8 mouse cellular contexts compared by ENCODE assay signal in genomic region chr2:75609150-75609946, GRCm38 (mm10). TPM values are rescaled to one million over a fixed set of nuclear protein-coding genes. Genes with fewer than 3 reads are reported as not detected.
DNase-seq lines count a peak whose midpoint lies in the region; ATAC-seq and TF ChIP-seq lines count a peak whose summit lies in the region.

No protein-coding gene starts in this region.

- peak overlapping the region; percentile 60 for H3K27ac ChIP-seq in embryonic facial prominence, embryonic 15.5 days (replicated peaks)
- no peak overlapping the region for H3K27ac ChIP-seq in liver, embryonic 15.5 days (replicated peaks)
- no peak overlapping the region for H3K27ac ChIP-seq in olfactory bulb, adult 2 months (ENCODE audit: insufficient read depth, low read depth, low read length)

- peak overlapping the region; percentile 15; the same call in 1 of the 2 replicates for H3K9ac ChIP-seq in embryonic facial prominence, embryonic 15.5 days
- no peak overlapping the region for H3K9ac ChIP-seq in liver, embryonic 15.5 days

- no peaks in the 10 kb centered on the region for H3K9me3 ChIP-seq in embryonic facial prominence, embryonic 15.5 days (replicated peaks)
- H3K9me3 ChIP-seq in liver, embryonic 15.5 days (replicated peaks), result no peaks in the 10 kb centered on the region

- no peaks in the 10 kb centered on the region for H3K36me3 ChIP-seq in embryonic facial prominence, embryonic 15.5 days
- no peaks in the 10 kb centered on the region for H3K36me3 ChIP-seq in liver, embryonic 15.5 days (replicated peaks)

- 10% methylated on average over 27 of the region's 27 CpGs for WGBS in embryonic facial prominence, embryonic 15.5 days
- 19% methylated on average over 27 of the region's 27 CpGs for WGBS in liver, embryonic 15.5 days (ENCODE audit: insufficient replicate concordance)
- WGBS in olfactory bulb, adult 2 months, result 12% methylated on average over 27 of the region's 27 CpGs

- peak overlapping the region; percentile 55 for H3K4me2 ChIP-seq in embryonic facial prominence, embryonic 15.5 days (replicated peaks)
- peak overlapping the region; percentile 35 for H3K4me2 ChIP-seq in liver, embryonic 15.5 days

- no peak for TF ChIP-seq POLR2A in olfactory bulb, adult 2 months (IDR thresholded peaks at IDR 0.05; ENCODE audit: insufficient read depth, low read depth, low read length)

- peak; percentile 48 for DNase-seq in retina, postnatal 1 day
- no peak for DNase-seq in retina, embryonic 14.5 days (ENCODE audit: low spot score)
- peak; percentile 37 to 51 for DNase-seq in heart, postnatal 36 days
- no peak for DNase-seq in spleen, postnatal 10 days (ENCODE audit: low spot score in 2 of 2)

- intact Hi-C loops in heart, postnatal 36 days (cut with DNase I), result loop anchor here (5.0 kb wide), 4 partner anchors 238 to 463 kb away; partner anchors contain the start of gene Ttc30a1

- no peak for TF ChIP-seq CTCF in olfactory bulb, adult 2 months (IDR thresholded peaks at IDR 0.05; ENCODE audit: insufficient read depth, low read depth, low read length)

- H3K4me3 ChIP-seq in embryonic facial prominence, embryonic 15.5 days (replicated peaks), result peak overlapping the region; percentile 34
- H3K4me3 ChIP-seq in liver, embryonic 15.5 days (replicated peaks), result no peak overlapping the region; the same call in 1 of the 2 replicates
- H3K4me3 ChIP-seq in olfactory bulb, adult 2 months (ENCODE audit: insufficient read depth, low read depth, low read length), result peak overlapping the region; percentile 19

- ATAC-seq in embryonic facial prominence, embryonic 15.5 days (ENCODE audit: insufficient number of reproducible peaks, low FRiP score, low TSS enrichment, low read depth), result peak; percentile 41
- peak; percentile 17; the same call in 1 of the 2 replicates for ATAC-seq in liver, embryonic 15.5 days (ENCODE audit: insufficient read depth)
- ATAC-seq in erythroblast, adult 5-6 weeks (replicated peaks; ENCODE audit: low FRiP score, poor library complexity, severe bottlenecking), result no peak

- H3K27me3 ChIP-seq in embryonic facial prominence, embryonic 15.5 days, result no peaks in the 10 kb centered on the region
- peaks cover 65% of the 10 kb centered on the region for H3K27me3 ChIP-seq in liver, embryonic 15.5 days

- peaks cover 31% of the 10 kb centered on the region for H3K4me1 ChIP-seq in embryonic facial prominence, embryonic 15.5 days
- H3K4me1 ChIP-seq in liver, embryonic 15.5 days (replicated peaks), result peaks cover 36% of the 10 kb centered on the region
- peaks cover 20% of the 10 kb centered on the region for H3K4me1 ChIP-seq in olfactory bulb, adult 2 months (ENCODE audit: control insufficient read depth, insufficient read depth, low read length)

RNA-seq across cellular contexts. Expression of gene Hnrnpa3, which starts 49.7 kb away (rescaled TPM):
- 242 and 268 TPM in 2 replicates for polyA plus RNA-seq in embryonic facial prominence, embryonic 15.5 days (2015; fragmentation: Nextera tagmentation; extraction: Ambion mirVana)
- 100 to 1,000 TPM; 137 to 165 TPM for total RNA-seq in heart, postnatal 36 days (2021)
- 96.7 and 101 TPM in 2 replicates for polyA plus RNA-seq in liver, embryonic 15.5 days (2015; fragmentation: Nextera tagmentation; extraction: Ambion mirVana)
- 328 and 410 TPM in 2 replicates for polyA plus RNA-seq in olfactory bulb, adult 2 months (2012; ENCODE audit: insufficient read depth, insufficient read length, low replicate concordance, missing spikeins)
- total RNA-seq in erythroblast, adult 5-6 weeks (2015; ENCODE audit: low replicate concordance), result 181 and 187 TPM in 2 replicates
- 98.5 and 192 TPM in 2 replicates for total RNA-seq in erythroblast, adult 5-6 weeks (2017; ENCODE audit: low replicate concordance)

Comparison
In these comparisons a context has a peak if more than half of its experiments do, and no peak if none do; other contexts are left out.
1. DNase-seq: peak in retina, postnatal 1 day (single experiment) and heart, postnatal 36 days (2 of 2); none in retina, embryonic 14.5 days (single experiment) and spleen, postnatal 10 days (0 of 2).